Mouse (Mus musculus): ENCODE measurements at regions not wholly inside any gene's neighbourhood (a gene's known extent, or its start where the extent isn't known, plus 50 kb on each side); places are given as distances from the start of the nearest gene placed in this dataset.

- DNase-seq (ENCODE audit: low spot score) = no peak
Observed at GRCm38 (mm10) chr9:89788651-89789050, 50.4 kb upstream of the Ankrd34c start.

Data from layer of hippocampus, adult 11-12 months (tissue).